Mouse (Mus musculus): ENCODE results near the gene Rasa4.
"Not testable (repeated sequence)": the region's sequence is repeated elsewhere in the genome, so short reads cannot be mapped to it uniquely, and the experiment has no call there.

Gene Rasa4

DNA sequence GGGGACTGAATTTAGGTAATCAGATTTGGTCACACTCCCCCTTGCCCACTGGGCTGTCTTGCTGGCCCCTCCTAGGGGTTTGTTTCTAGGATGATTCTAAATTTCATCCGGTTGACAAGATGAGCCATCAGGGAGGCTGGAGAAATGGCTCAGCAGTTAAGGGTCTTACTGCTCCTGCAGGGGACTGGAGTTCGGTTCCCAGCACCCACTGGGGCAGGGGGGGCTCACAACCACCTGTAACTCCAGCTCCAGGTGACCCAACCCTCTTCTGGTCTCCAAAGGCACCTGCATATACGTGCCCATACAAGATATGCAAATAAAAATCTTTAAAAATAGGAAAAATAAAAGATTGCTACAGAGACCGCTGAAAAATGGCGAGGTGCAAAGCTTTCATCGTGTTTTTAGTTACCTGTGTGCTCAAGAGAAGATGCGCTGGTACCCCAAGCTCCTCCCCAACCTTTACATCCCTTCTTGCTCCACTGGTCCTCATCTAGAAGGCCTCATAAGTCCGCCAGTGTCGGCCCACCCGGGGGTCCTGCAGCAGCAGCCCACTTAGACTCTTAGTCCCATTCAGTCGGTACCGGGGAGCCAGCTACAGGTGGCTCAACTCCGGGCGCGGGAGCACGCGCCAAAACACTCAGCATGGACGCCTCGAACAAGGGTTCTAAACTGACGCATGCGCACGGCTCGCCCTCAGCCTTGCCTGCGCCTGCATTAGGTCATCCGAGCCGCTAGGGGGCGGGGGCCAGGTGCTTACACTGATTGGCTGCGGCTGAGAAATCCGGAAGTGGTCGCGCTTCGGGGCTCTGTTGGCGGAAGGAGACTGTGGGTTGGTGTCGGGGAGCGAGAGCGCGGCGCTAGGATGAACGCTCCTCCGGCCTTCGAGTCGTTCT, 32.4 kb downstream of the Rasa4 start, which contains the start of gene Polr2j:
TSS of gene Polr2j (plus strand) at position 741 of the 893 bp plus-strand sequence.
- DNase-seq, result peak; percentile 98

- DNase-seq, result no peak
These were observed 33.0 kb downstream of the Rasa4 start for GRCm38 (mm10) chr5:136116784-136117112.

GRCm38 (mm10) chr5:136122165-136122564, 38.4 kb downstream of the Rasa4 start:
- DNase-seq, result no peak

DNA sequence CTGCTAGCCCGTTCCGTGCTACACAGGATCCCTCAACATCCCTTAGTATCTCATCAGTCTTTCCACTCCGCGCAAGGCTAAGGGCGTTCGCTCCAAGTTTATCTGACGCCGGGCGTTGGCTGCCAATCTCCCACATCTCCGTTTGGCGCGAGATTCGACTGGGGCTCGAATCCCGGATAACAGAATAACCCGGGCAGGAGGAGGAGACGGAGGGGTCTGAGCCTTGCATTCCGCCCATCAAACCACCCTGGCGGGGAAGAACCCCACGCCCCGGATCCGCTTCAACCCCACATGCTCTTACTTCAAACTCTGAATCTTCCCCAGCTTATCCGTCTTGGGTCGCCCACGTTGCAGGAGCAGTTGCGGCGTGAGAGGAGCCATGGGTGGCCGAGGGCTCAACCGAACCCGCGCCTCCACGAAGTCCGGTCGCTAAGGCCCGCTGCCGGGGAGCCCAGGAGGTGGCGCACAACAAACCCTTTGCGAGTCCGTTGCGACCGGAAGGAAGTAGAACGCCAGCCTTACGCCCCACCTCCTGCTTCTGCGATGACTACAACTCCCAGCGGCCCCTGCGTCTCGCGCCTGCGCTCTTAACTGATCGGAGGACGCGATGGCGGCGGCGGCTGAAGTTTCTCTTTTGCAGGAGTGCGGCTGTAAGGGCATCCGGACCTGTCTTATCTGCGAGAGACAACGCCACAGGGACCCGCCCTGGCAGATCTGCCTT, 52.0 kb downstream of the Rasa4 start, which contains the start of the genes Lrwd1 and Alkbh4:
TSS of gene Lrwd1 (minus strand) at position 504 of the 721 bp plus-strand sequence.
TSS of gene Alkbh4 (plus strand) at position 576 of the 721 bp plus-strand sequence.
- peak; percentile 98 for DNase-seq

DNA sequence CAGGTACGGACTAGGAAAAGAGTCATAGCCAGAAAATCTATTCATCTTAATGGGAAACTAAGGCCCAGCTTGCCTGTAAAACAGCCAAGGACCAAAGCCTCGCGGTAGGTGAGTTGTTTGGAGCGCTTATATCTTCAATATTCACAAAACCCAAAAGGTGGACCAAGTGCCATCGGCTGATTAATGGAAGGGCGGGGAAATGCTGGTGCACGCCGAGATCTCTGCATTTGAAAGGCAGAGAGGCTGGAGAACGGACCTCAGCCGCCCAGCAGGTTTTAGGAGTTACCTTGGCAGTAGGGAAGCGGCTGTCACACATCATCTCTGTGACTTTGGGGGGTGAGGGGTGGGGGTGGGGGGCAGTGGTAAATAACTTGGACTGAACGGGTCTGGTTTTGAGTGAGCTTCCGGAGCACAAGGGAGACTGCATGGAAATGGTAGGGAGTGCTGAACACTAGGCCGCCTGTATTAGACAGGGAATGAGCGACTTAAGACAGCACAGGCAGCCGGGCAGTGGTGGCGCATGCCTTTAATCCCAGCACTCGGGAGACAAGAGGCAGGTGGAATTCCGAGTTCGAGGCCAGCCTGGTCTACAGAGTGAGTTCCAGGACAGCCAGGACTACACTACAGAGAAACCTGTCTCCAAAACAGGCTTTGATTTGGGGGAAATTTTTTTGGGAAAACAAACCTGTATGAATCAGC, 52.7 kb downstream of the Rasa4 start:
- DNase-seq, result peak; percentile 35

DNA sequence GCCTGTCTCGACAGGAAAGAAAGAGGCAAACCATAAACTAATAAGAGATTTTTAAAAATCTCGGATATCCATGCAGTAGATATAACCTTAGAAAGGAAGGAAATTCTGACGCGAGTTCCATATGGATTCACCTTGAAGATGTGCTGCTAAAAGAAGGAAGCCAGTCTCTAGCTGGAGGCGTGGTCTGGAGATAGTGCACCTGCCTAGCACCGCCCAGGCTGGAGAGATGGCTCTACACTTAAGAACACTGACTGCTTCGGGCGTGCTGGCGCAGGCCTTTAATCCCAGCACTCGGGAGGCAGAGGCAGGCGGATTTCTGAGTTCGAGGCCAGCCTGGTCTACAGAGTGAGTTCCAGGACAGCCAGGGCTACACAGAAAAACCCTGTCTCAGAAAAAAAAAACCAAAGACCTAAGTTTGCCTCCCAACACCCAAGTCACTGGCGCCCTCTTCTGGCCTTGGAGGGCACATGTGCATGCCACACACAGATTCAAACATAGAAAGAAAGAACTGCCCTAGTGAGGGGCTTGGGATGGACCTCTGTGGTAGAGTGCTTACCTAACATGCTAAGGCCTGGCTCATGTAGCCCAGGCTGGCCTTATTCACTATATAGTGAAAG, 54.0 kb downstream of the Rasa4 start:
- DNase-seq, result peak; percentile 89

DNA sequence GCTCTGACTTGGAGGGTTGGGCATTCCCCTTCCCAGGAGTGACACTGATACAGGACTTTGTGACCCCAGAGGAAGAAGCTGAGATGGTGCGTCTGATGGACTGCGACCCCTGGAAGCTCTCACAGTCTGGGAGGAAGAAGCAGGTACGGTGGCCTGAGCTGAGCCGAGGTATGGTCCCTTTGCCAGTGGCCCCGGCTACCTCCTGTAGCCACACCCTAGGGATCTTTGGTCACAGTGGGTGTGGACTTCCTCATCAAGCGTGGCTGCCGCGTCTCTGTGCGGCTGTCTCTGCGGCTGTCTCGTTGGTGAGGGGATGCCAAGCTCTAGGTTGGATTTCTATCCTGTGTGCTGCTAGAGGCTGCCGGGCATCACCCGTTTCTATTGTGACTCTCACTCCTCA, 55.7 kb downstream of the Rasa4 start:
- DNase-seq, result no peak

DNA sequence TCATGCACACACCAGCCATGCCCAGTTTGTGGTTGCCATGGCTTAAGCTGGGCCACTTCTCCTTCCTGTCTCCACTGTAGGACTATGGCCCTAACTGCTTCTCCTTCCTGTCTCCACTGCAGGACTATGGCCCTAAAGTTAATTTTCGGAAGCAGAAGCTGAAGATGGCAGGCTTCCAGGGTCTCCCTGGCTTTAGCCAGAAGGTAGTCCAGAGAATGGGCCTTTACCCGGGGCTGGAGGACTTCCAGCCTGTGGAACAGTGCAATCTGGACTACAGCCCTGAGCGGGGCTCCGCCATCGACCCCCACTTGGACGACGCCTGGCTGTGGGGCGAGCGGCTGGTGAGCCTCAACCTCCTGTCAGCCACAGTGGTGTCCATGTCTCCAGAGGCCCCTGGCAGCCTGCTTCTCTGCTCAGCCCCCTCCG, 56.4 kb downstream of the Rasa4 start:
- no peak for DNase-seq

DNA sequence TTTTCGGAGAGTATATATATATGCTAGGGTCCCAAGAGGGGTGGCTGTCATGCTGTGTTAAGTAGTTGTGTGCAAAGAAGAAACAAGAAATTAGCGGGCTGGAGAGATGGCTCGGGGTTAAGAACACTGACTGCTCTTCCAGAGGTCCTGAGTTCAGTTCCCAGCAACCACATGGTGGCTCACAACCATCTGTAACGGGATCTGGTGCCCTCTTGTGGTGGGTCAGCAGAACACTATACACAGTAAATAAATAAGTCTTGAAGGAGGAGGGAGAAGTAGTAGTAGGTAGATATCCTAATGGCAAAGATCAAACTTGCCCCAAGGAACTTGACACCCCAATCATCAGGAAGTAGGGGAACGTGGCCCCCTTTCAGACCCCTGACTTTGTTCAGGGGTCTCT, 59.0 kb downstream of the Rasa4 start:
- DNase-seq, result peak; percentile 65

DNA sequence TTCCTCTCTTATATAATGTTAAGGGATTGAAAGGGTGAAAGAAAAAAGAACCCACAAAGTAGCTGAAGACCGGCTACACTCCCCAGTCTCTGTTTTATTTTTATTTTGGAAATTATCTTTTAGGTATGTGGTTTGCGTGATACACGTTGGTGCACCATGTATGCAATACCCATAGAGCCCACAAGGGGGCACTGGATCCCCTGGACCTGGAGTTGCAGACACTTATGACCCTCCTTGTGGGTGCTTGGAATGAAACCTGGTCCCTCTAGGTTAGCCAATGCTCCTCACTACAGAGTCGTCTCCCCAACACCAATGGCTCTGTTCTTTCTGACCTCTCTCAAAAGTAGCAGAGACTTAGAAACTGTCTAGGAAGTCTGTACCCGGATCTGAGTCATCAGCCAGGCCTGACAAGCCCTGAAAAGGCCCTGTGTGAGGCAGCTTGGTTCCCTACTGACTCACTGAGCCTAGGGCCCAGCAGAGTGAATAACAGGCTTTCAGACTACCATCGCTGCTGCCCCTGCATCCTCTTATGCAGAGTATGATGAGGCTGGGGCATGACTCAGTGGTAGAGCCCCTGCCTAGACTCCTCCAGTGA, 59.5 kb downstream of the Rasa4 start:
- peak; percentile 64 for DNase-seq

GRCm38 (mm10) chr5:136144606-136145430, 61.1 kb downstream of the Rasa4 start:
- DNase-seq, result peak; percentile 35

DNA sequence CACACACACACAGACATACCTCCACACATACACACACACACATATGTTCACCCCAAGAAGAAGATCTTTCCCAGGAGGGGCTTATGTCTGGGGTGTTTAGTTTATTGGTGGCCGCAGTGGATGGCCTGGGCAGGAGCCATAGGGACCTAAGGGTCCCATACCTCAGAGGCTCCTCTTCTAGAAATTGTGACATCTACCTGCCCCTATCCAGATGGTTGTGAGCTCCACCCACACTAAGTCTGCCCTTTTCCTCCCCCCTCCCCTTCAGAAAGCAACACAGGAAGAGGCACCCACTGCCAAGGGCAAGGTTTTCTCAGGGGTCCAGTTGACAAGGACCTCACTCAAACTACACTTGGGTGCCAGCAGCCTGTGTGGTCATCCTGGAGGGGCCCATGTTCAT, 63.2 kb downstream of the Rasa4 start:
- DNase-seq, result peak; percentile 75

GRCm38 (mm10) chr5:136147704-136148103, 64.0 kb downstream of the Rasa4 start:
- peak; percentile 61 for DNase-seq

DNA sequence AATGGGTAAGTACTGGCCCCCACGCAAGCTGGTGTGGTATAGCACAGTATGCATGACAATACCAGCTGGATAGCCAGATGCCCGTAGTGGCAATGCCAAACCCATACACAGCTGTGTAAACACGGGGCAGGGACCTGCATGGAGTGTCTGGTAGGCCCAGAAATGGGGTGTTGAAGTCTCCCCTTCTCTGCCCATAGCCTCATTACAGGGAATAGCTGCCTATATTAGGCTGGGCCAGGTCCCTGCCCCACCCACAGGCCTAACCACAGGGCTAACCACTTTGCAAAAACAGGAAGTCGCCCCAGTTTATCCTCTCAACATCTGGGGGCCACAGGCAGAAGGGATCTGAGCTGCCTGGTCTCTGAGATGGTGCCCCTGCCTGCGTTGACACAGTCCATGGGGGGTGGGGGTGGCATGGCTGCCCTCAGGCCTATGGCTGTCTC, 65.4 kb downstream of the Rasa4 start:
- peak; percentile 74 for DNase-seq

DNA sequence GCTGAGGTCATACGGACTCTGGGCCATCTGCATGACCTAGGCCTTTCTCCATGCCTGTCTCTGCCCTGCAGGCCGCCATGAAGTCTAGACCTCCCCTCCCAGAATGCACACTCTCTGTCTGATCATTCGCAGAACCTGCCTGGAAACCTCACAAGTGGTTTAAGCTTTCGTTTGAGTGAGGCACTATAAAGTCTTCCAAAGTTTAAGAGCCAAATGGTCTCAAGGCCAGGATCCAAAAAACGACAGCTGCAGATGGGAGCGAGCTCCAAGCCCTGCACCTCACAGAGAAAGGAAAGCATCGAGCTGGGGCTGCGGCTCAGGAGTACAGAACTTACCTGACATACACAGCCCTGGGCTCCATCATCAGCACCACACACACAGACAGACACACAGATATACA, 68.6 kb downstream of the Rasa4 start:
- DNase-seq, result no peak

DNA sequence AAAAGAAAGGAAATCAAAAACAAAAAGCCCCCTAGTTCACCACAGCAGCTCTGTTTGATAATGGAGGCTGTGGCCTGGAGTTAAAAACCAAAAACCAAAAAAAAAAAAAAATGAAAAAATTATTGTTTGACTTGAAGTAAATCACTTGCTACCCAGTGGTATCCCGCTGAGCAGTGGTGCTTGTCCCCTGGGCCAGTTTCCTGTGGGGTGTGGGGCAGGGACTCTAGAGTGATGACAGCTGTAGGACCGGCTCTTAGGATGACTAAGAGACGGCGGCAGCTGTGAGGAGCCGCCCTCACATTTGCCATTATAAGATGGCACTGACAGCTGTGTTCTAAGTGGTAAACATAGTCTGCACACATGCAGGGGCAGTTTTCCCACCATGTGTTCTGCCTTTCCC, 71.7 kb downstream of the Rasa4 start:
- DNase-seq, result no peak

GRCm38 (mm10) chr5:136160084-136160483, 76.4 kb downstream of the Rasa4 start:
- not testable (repeated sequence) for DNase-seq
